Mouse (Mus musculus) heart, embryonic 14.5 days (tissue): ENCODE data around the gene Nrarp. TPM values are rescaled to one million over a fixed set of nuclear protein-coding genes. Genes with fewer than 3 reads are reported as not detected.
A peak's percentile ranks its signal among the peaks of the same experiment; 100 is the strongest.

Experiments used
- ATAC-seq: fragments of 200-750 bp; cut with Nextera tagmentation; 2 replicates; pipeline ENCODE4 v1.8.0; 2017; ENCODE audit warnings: low read depth, moderate TSS enrichment; ENCODE audit not compliant: insufficient number of reproducible peaks, insufficient read depth, low FRiP score
- H3K27ac ChIP-seq, 2 experiments: fragments of 200-500 bp in 1 of 2; fragments of 300-500 bp in 1 of 2; sonication (generic) in 1 of 2; replicated peaks in 1 of 2; 2 replicates each; pipeline ENCODE4 v1.5.1; 2012 to 2014; ENCODE audit warnings: low read depth in 2 of 2, low read length in 2 of 2, control low read depth in 1 of 2, mild to moderate bottlenecking in 1 of 2, mixed read lengths in 1 of 2; ENCODE audit not compliant: control insufficient read depth in 1 of 2, insufficient read depth in 1 of 2
- H3K27me3 ChIP-seq: fragments of 300-500 bp; sonication (generic); 2 replicates; pipeline ENCODE4 v1.6.1; 2014; ENCODE audit warnings: mild to moderate bottlenecking, low read length, control low read depth; ENCODE audit not compliant: control insufficient read depth, insufficient read depth
- H3K36me3 ChIP-seq: fragments of 300-500 bp; sonication (generic); 2 replicates; pipeline ENCODE4 v1.6.1; 2014; ENCODE audit warnings: mild to moderate bottlenecking, control low read depth, low read length, mixed read lengths; ENCODE audit not compliant: control insufficient read depth, insufficient read depth
- H3K4me1 ChIP-seq, 2 experiments: fragments of 200-500 bp in 1 of 2; fragments of 300-500 bp in 1 of 2; sonication (generic) in 1 of 2; 2 replicates each; pipeline ENCODE4 v1.6.1; 2012 to 2014; ENCODE audit warnings: low read length in 2 of 2, control low read depth in 1 of 2, mixed read lengths in 1 of 2; ENCODE audit not compliant: control insufficient read depth in 2 of 2, insufficient read depth in 2 of 2
- H3K4me2 ChIP-seq: fragments of 300-500 bp; sonication (generic); 2 replicates; pipeline ENCODE4 v1.6.1; 2014; ENCODE audit warnings: mild to moderate bottlenecking, low read length
- H3K4me3 ChIP-seq, 2 experiments: fragments of 200-500 bp in 1 of 2; fragments of 300-500 bp in 1 of 2; sonication (generic) in 1 of 2; 2 replicates each; pipeline ENCODE4 v1.5.1; 2012 to 2014; ENCODE audit warnings: low read length in 2 of 2, mild to moderate bottlenecking in 2 of 2, control low read depth in 1 of 2, low read depth in 1 of 2, moderate library complexity in 1 of 2; ENCODE audit not compliant: control insufficient read depth in 1 of 2, insufficient read depth in 1 of 2
- H3K9ac ChIP-seq: fragments of 300-500 bp; sonication (generic); 2 replicates; pipeline ENCODE4 v1.6.1; 2014; ENCODE audit warnings: mild to moderate bottlenecking, low read length
- H3K9me3 ChIP-seq: fragments of 300-500 bp; sonication (generic); 2 replicates; pipeline ENCODE4 v1.6.1; 2016; ENCODE audit warnings: low read length, control low read depth; ENCODE audit not compliant: control insufficient read depth
- WGBS: fragments of 180-500 bp; shearing (Covaris S2); extraction: QIAGEN DNeasy Blood & Tissue Kit; methylation state at CpG from one replicate; pipeline ENCODE4 v1.1.7; 2014; 5-methylcytosine and 5-hydroxymethylcytosine counted together
- polyA plus RNA-seq: library from polyadenylated mRNA; unstranded; fragments of >200 nt; fragmentation: Nextera tagmentation; extraction: Ambion mirVana; gene quantifications from 2 replicates; pipeline ENCODE4 v1.2.1, GENCODE M21; 2014

The Nrarp gene
- polyA plus RNA-seq, 1 experiment from 2014 or later = 13.9 TPM

DNA sequence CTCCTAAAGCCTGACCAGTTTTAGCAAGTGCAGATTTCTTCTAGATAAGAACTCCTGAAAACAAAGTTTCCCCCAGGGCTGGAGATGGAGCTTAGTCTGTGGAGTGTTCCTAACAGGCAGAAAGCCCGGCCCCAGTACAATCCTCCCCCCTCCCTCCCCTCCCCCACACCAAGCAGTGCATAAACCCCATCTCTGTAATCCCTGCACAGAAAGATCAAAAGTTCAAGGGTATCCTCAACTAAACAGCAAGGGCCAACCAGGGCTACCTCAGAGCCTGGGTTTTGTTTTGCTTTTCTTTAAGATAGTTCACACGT, 11.9 kb upstream of the Nrarp start:
- Histone ChIP-seq H3K9ac (peak overlapping the region; percentile 70), H3K4me2 (peak overlapping the region; percentile 73), H3K4me1 (peaks cover 13 to 20% of the 10 kb centered on the region in 2 experiments), H3K9me3 (no peaks in the 10 kb centered on the region), H3K36me3 (no peaks in the 10 kb centered on the region), H3K27me3 (no peaks in the 10 kb centered on the region), H3K27ac (peak overlapping the region in 1 of 2 experiments; percentile 77; a peak in 2 of 4 replicates), H3K4me3 (peak overlapping the region; percentile 40 to 51)
- no peak for ATAC-seq
- WGBS = 21% methylated on average over 2 of the region's 2 CpGs

- no peak for ATAC-seq
- no peak overlapping the region for H3K4me3 ChIP-seq
- H3K4me2 ChIP-seq = no peak overlapping the region
- H3K9me3 ChIP-seq = no peaks in the 10 kb centered on the region
- 40% methylated on average over 5 of the region's 5 CpGs for WGBS
- no peaks in the 10 kb centered on the region for H3K27me3 ChIP-seq
- H3K36me3 ChIP-seq = no peaks in the 10 kb centered on the region
- peaks cover 9 to 19% of the 10 kb centered on the region in 2 experiments for H3K4me1 ChIP-seq
- no peak overlapping the region for H3K9ac ChIP-seq
- no peak overlapping the region for H3K27ac ChIP-seq
Observed at GRCm38 (mm10) chr2:25169778-25170177, 10.8 kb upstream of the Nrarp start.

DNA sequence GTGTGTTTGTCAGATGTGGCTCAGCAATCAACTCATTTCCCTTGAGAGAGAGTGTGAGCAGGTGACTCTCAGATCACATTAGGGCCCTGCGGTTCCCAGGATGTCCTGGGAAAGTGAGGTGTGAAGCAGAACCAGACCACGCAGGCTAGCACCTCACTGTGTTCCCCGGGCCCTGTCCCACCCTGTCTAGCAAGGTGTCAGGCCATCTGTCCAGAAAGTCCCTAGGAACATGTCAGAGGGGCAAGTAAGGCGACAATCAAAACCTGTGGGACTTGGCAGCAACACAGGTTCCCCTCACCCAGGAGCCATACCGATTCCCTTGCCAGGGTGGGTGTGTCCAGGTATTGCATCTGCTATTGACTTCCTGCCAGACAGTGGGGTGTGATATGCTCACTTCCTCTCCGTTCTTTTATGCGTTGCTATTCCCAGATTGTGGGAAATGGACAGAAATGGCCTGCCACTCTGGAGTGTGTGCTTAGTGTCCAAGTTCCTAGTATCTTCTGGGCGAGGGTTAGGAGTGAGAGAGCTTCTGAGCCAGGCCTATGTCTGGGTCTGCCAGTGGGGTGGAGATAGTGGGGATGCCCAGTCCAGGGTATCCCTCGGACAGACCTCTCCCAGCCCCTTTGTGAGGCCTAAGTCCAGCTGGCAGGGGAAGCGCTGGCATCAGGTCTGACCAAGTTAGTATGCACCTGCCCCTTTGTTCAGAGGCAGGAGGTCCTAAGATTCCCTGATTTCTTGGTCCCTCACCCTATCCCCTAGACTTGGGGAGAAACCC, 10.0 kb upstream of the Nrarp start:
- Histone ChIP-seq H3K4me2 (no peak overlapping the region), H3K9ac (no peak overlapping the region), H3K27me3 (0 out of 2 replicates have a peak, but pooled peaks cover 2% of the 10 kb centered on the region), H3K4me1 (peaks cover 9 to 19% of the 10 kb centered on the region in 2 experiments), H3K4me3 (no peak overlapping the region), H3K27ac (no peak overlapping the region), H3K36me3 (no peaks in the 10 kb centered on the region), H3K9me3 (no peaks in the 10 kb centered on the region)
- no peak for ATAC-seq
- 59% methylated on average over 10 of the region's 10 CpGs for WGBS

DNA sequence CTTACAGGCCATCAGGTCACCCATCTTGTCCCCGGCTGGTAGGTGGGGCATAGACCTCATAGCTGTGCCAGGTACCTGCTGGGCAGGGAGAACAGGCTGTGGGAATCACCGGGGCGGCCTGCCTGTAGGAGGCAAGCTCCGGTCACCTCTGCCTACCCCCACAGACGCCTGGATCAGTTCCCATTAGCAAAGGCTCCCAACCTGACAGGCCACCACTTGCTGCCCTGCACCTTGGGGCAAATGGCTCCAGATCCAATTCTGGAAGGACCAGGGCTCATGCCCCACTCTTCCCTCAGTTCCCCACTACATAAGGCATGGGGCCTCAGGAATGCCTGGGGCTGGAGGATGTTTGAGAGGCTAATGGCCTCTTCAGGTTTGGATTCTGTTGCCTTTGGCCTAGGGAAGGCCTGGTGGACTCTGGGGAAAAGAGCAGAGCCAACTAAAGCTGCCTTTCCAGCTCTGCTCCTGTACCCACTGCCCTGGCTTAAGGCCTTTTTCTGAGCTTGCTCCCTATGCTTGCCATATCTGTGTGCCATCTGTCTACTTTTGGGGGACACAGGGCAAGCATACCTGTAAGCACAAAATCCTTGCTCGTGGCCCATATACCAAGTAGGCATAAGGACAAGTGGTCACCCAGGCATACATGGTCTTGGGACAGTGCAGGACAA, 9.3 kb upstream of the Nrarp start:
- Histone ChIP-seq H3K27ac (no peak overlapping the region), H3K4me3 (no peak overlapping the region), H3K9ac (no peak overlapping the region), H3K4me1 (peaks cover 9 to 19% of the 10 kb centered on the region in 2 experiments), H3K9me3 (no peaks in the 10 kb centered on the region), H3K36me3 (no peaks in the 10 kb centered on the region), H3K27me3 (0 out of 2 replicates have a peak, but pooled peaks cover 6% of the 10 kb centered on the region), H3K4me2 (no peak overlapping the region)
- no peak for ATAC-seq
- 83% methylated on average over 6 of the region's 6 CpGs for WGBS

DNA sequence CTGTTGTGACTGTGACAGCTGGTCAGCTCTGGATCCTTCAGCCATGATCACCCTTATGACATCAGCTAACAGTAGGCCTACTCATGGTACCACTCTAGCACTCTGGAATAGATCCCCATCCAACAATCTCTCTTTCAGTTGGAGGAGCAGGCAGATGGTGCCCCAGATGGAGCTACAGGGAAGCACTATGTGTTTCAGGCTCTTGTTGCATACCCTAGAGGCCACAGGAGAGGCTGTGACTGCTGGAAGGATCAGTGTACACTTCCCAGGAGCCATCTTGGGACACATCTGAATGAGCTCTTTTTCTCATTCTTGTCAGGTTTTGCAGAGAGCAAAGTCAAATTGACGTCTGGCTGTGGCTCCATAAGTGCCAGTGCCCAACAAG, 8.8 kb upstream of the Nrarp start:
- no peak overlapping the region for H3K9ac ChIP-seq
- no peak for ATAC-seq
- H3K36me3 ChIP-seq = no peaks in the 10 kb centered on the region
- no peak overlapping the region for H3K27ac ChIP-seq
- no peaks in the 10 kb centered on the region for H3K9me3 ChIP-seq
- no peak overlapping the region for H3K4me3 ChIP-seq
- H3K4me2 ChIP-seq = no peak overlapping the region
- WGBS = 72% methylated on average over 1 of the region's 1 CpGs
- peaks cover 15 to 25% of the 10 kb centered on the region in 2 experiments for H3K4me1 ChIP-seq
- H3K27me3 ChIP-seq = peaks cover 8% of the 10 kb centered on the region; the same call in 1 of the 2 replicates

- Histone ChIP-seq H3K36me3 (no peaks in the 10 kb centered on the region), H3K4me3 (no peak overlapping the region), H3K4me1 (peaks cover 17 to 28% of the 10 kb centered on the region in 2 experiments), H3K27me3 (peaks cover 15% of the 10 kb centered on the region; the same call in 1 of the 2 replicates), H3K9ac (no peak overlapping the region), H3K27ac (no peak overlapping the region), H3K9me3 (no peaks in the 10 kb centered on the region), H3K4me2 (no peak overlapping the region)
- ATAC-seq = no peak
- 64% methylated on average over 8 of the region's 8 CpGs for WGBS
Observed at GRCm38 (mm10) chr2:25172629-25173028, 7.9 kb upstream of the Nrarp start.

DNA sequence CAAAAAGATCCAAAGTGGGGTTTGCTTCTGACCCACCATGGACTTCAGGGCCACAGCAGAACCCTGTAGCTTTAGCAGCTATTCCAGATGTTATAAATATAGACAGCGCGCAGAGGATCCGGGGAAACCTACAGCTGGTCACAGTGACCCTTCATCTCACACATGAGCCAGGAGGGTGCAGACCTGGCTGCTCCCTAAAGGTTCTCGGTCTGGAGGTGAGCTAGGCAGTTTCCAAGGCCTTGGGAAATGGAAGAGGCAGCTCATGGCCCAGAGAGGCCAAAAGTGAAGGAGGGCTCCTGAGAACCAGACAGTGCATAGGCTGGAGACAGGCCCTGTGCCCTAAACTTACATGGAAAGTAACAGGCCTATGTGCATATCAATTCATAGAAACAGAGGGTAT, 6.7 kb upstream of the Nrarp start:
- no peak for ATAC-seq
- Histone ChIP-seq H3K9ac (no peak overlapping the region), H3K27ac (no peak overlapping the region), H3K4me3 (no peak overlapping the region), H3K4me1 (peaks cover 27 to 32% of the 10 kb centered on the region in 2 experiments), H3K9me3 (no peaks in the 10 kb centered on the region), H3K4me2 (no peak overlapping the region), H3K27me3 (peaks cover 26% of the 10 kb centered on the region; the same call in 1 of the 2 replicates), H3K36me3 (no peaks in the 10 kb centered on the region)
- WGBS = 84% methylated on average over 4 of the region's 4 CpGs
